Mouse (Mus musculus): ENCODE measurements around the gene Wdr66. TPM values are rescaled to one million over a fixed set of nuclear protein-coding genes. Genes with fewer than 3 reads are reported as not detected.

Gene Wdr66
- total RNA-seq, 1 experiment from 2014 or later = not detected

DNA sequence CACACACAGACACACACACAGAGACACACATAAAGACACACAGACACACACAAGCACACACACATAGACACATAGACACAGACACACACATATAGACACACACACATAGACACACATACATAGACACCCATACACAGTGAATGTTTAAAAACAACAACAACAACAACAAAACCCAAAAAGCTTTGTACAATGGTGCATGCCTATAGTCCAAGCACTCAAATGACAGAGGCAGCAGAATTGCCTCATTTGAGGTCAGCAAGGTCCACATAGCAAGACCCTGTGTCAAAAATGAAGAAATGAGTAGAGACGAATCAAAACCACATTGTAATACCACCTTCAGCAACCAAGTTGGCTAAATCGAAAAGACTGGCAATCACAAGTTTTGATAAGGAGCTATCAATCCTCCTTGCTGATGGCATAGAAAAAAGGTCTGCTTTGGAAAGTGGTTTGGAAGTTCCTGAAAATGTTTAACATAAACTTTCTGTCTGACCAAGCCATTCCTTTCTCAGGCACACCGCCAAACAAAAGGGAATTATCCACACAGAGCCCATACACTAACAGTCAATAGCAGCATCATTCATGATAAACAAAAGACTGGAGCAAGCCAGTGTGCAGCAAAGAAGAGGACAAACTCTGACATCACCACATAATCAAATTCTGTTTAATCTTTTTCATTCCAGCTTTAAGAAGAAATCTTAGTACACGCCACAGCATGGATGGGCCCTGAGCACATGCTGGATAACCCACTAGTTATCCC is 84.5 kb downstream of the Wdr66 start:
- ATAC-seq (replicated peaks in 1 of 2; ENCODE audit: insufficient read depth in 1 of 2, low FRiP score in 2 of 2, low TSS enrichment in 1 of 2, low read depth in 1 of 2, poor library complexity in 2 of 2, severe bottlenecking in 2 of 2) = no peak

DNA sequence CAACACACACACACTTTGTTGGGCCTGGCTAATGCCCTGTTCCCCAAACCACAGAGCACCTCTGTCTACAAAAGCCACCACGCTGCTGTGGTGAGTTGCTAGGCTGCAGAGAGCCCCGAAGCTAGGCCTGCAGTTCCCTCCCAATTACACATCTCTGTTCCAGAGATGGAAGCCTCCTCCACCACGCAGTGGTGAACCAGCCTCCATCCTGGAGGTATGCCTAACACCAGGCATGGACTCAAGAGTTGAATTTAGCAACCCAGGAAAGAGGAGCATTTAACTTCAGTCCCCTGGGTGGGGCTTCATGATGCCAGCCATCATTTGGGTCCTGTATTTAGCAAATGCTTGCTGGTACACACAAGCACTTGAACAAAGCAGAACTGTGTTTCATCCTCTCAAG is 86.6 kb downstream of the Wdr66 start:
- no peak for ATAC-seq (replicated peaks in 1 of 2; ENCODE audit: insufficient read depth in 1 of 2, low FRiP score in 2 of 2, low TSS enrichment in 1 of 2, low read depth in 1 of 2, poor library complexity in 2 of 2, severe bottlenecking in 2 of 2)

DNA sequence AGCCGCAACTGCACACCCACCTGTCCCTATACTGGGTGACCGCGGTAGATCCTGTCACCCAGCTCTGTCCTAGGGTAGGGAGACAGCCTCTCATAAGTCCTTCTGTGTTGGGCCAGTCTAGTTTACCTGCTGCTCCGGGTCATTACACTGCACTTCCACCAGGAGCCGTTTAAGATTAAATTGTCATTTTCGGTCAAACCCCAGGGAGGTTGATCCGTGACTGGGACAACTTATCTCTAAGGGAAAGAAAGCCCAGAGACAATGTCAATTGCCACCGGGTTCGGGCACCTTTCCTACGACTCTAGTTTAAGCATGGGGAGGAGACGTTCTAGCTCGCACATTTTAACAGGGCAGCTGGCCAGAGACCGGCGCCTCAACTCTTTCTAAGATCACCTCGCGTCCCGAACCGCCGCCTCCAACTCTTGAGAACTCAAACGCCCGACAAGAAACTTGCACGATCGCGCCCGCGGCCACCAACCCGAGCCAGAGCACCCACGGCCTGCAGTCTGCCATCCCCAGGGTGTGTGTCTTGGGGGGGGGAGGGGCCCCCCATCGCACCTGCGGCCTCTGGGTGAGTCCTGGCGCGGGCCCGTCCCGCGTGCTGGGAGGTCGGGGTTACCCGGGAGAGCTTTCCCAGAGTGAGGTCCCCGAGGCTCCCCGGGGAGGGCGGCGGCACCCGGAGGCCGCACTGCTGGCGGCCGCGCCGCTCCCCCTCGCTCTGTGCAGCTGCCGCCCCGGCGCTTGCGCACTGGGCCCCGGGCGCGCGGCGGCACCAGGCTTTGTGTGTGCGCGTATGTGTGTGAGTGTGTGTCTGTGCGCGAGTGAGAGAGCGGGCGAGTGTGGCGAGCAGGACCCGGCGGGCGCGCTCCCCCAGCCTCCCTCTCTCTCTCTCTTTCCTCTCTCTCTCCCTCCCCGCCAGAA is 92.1 kb downstream of the Wdr66 start, which contains the start of gene Bcl7a:
Gene Bcl7a (plus strand): TSS at position 128 of the 921 bp plus-strand sequence.
- ATAC-seq (replicated peaks in 1 of 2; ENCODE audit: insufficient read depth in 1 of 2, low FRiP score in 2 of 2, low TSS enrichment in 1 of 2, low read depth in 1 of 2, poor library complexity in 2 of 2, severe bottlenecking in 2 of 2) = peak; percentile 60 to 62

DNA sequence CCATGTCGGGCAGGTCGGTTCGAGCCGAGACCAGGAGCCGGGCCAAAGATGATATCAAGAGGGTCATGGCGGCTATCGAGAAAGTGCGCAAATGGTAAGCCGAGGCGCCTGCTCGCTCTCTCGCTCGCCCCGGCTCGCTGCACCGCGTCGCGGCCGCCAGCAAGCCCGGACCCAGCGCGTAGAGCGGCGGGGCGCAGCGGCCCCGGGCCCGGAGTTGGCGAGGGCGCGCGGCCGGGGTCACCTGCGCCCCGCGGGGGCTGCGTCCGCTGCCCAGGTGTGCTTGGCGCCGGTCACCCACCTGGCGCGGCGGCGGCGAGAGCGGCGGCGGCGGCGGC is 92.7 kb downstream of the Wdr66 start:
- ATAC-seq (replicated peaks in 1 of 2; ENCODE audit: insufficient read depth in 1 of 2, low FRiP score in 2 of 2, low TSS enrichment in 1 of 2, low read depth in 1 of 2, poor library complexity in 2 of 2, severe bottlenecking in 2 of 2) = peak in 1 of 2 experiments; percentile 23; a peak in 1 of 4 replicates

DNA sequence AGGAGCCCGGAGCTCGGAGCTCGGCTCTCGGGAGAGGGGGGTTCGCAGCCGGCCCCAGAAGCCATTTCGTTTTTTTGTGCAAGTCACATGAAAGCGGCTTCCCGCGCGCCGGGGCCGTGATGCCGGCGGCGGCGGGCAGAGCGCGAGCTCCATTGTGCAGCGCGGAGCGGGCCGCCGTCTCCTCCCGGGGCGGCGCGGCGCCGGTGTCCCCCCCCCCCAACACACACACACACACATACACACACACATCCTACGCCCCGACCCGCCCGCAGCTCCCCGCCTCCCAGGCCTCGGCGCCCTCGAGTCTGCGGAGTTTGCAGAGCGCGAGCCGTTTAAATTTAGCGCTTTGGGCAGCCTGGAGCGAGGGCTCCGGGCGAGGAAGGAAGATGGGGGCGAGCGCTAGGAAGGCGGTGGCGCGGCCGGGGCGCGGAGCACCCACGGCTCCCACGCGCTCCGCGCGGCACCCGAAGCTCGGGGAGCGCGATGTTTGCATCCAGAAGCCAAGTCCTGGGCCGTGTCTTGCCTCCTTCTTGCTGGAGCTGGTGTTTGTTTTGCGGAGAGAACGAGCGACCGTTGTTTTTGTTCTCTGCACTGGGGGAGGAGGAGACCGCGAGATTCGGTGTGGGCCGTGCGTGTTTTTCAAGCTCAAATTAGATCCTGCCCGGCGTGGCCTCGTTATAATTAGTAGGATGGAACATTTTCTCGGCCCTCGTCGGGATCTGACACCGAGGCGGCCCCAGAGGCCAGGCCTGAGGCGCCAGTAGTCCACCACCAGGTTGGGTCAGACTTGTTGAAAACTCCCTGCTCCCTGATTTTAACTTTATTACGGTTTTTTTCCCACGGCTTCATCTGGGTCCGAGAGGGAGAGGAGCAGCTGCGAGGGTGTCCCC is 93.3 kb downstream of the Wdr66 start:
- ATAC-seq (replicated peaks in 1 of 2; ENCODE audit: insufficient read depth in 1 of 2, low FRiP score in 2 of 2, low TSS enrichment in 1 of 2, low read depth in 1 of 2, poor library complexity in 2 of 2, severe bottlenecking in 2 of 2) = peak in 1 of 2 experiments; percentile 41; a peak in 1 of 4 replicates

DNA sequence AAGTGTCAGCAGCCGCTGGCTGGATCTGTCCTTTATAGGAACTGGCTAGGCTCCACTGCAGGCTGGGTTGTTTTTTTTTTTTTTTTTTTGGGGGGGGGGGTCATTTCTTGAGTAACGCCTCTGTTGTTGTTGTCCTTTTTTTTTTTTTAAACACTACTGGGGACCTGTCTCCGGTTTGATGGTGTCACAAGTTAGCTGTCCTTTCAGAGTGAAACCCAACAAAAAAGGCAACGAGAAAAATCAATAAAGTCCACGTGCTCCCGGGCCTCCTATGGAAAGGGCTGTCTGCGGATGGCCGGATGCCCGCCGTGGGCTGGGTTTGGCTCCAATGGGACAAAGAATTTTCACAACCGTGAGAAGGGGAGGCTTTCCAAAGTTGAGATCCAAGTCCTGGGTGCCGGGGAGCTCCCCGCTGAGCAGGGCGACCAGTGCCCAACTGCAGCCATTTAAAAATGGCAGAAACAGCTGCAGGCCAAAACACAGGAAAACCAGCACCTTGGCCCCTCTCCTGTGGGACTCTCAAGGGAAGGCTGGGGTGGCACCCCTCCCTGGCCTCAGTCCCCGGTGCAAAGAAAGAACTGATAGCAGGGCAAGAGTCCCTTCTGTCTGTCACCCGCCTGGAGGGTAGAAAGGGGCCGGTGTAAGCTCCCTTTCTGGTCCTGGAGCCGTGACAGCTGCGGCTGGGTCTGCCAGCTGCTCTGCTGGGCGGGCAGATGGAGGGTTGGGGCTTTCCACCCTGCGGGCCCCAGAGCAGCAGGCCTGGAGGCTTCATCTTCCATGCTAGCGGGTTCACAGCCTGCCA is 94.2 kb downstream of the Wdr66 start:
- ATAC-seq (replicated peaks in 1 of 2; ENCODE audit: insufficient read depth in 1 of 2, low FRiP score in 2 of 2, low TSS enrichment in 1 of 2, low read depth in 1 of 2, poor library complexity in 2 of 2, severe bottlenecking in 2 of 2) = peak; percentile 44 to 56

DNA sequence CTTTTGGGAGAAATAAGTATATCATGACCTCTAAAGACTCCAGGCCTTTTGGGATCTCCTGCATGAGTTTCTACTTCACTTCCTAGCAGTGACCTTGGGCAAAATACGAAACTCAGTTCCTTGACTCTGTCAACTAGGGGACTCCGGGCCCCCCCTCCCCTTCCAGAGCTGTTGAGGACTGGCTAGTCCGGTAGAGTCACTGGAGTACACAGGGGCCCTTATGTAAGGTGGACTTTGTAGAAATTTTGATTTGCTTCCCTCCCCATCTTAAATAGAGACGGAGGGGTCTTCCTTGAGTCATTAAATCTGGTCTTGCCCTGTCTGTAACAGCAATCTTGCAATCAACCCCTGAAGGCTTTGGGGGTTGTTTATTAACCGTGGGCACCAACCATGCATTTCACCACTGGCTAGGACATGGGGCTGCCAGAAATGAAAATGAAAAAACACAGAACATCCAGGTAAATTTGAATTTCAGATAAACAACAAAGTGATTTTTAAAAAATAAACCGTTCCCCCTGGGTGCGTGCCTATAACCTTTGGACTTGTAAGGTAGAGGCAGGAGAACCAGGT is 94.9 kb downstream of the Wdr66 start:
- no peak for ATAC-seq (replicated peaks in 1 of 2; ENCODE audit: insufficient read depth in 1 of 2, low FRiP score in 2 of 2, low TSS enrichment in 1 of 2, low read depth in 1 of 2, poor library complexity in 2 of 2, severe bottlenecking in 2 of 2)

DNA sequence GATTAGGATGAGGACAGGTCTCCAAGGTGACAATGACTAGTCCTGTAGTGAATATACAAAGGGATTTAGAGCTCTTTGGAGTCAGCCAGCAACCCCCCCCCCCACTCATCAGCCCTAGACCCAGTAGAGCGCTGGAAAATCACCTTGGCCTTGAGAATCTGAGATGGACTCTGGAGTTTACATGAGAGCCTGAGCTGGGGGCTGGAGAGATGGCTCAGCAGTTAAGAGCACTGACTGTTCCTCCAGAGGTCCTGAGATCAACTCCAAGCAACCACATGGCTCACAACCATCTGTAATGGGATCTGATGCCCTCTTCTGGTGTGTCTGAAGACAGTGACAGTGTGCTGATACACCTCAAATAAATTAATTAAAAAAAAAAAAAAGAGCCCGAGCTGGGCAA is 96.1 kb downstream of the Wdr66 start:
- no peak for ATAC-seq (replicated peaks in 1 of 2; ENCODE audit: insufficient read depth in 1 of 2, low FRiP score in 2 of 2, low TSS enrichment in 1 of 2, low read depth in 1 of 2, poor library complexity in 2 of 2, severe bottlenecking in 2 of 2)

DNA sequence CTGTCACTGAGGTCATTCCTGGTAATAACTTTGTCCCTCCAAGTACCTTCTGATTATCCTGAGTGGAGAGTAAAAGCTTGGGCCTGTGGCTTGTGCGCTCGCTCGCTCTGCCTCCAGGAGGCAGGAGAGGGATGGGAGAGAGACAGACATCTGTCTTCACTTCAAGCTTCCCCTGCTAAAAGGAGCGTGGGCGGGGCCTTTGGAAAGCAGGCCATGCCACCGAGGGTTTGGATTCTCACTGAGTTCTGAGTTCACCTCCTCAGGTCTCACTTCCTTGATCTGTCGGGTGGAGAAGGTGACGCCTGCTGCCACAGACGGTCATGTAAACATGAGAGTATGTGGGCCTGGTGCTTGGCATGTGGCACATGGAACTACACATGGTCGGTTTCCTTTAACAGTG is 98.5 kb downstream of the Wdr66 start:
- ATAC-seq (replicated peaks in 1 of 2; ENCODE audit: insufficient read depth in 1 of 2, low FRiP score in 2 of 2, low TSS enrichment in 1 of 2, low read depth in 1 of 2, poor library complexity in 2 of 2, severe bottlenecking in 2 of 2) = no peak

DNA sequence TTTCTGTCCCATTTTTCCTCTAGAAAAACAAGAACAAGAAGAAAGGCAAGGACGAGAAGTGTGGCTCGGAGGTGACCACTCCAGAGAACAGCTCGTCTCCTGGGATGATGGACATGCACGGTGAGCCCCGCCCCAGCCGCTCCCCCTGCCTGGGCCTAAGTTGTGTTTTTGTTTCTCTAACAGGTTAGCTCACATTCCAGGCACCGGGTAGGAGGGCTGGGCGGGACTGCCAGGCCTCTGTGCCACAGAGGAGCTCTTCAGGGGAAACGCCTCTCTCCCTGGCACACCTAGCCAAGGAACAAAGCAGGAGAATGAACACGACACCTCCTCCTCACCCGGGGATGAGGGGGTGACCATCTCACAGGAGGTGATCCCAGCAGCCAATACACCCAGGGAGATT is 104.0 kb downstream of the Wdr66 start:
- ATAC-seq (replicated peaks in 1 of 2; ENCODE audit: insufficient read depth in 1 of 2, low FRiP score in 2 of 2, low TSS enrichment in 1 of 2, low read depth in 1 of 2, poor library complexity in 2 of 2, severe bottlenecking in 2 of 2) = no peak

DNA sequence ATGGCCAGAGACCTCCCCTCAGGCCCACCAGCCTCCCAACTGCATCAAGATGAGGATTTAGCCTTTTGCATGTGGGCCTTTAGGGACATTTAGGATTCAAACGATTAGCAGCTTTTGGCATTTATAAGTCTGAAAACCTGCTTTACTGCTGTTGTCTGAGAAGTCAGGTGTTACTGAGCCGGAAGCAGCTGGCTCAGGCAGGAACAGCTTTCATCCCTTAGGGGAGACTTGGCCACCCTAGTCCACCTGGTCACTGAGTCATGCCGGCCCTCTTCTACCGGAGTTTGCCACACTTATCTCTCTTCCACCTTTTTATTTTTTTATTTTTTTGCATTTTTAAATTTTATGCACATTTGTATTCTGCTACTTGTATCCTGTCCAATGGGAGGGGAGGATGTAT is 105.4 kb downstream of the Wdr66 start:
- ATAC-seq (replicated peaks in 1 of 2; ENCODE audit: insufficient read depth in 1 of 2, low FRiP score in 2 of 2, low TSS enrichment in 1 of 2, low read depth in 1 of 2, poor library complexity in 2 of 2, severe bottlenecking in 2 of 2) = no peak

DNA sequence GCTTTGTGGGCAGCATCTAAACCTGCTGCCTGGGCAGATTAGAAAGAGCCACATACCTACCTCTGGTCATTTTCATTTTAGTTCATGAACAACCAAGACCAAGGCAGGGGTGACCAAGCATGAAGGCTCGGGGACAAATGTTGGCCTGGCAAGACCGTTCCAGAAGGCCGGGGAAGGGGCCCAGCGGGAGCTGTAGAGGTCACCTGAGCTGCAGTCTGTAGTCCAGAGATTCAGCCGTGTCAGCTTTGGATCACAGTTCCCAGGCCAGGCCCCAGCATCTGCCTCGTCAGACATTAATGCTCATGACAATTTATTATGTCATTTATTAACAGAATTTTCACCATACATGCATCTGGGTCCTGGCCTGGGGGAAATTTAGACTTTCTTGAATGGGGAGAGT is 107.5 kb downstream of the Wdr66 start:
- no peak for ATAC-seq (replicated peaks in 1 of 2; ENCODE audit: insufficient read depth in 1 of 2, low FRiP score in 2 of 2, low TSS enrichment in 1 of 2, low read depth in 1 of 2, poor library complexity in 2 of 2, severe bottlenecking in 2 of 2)

DNA sequence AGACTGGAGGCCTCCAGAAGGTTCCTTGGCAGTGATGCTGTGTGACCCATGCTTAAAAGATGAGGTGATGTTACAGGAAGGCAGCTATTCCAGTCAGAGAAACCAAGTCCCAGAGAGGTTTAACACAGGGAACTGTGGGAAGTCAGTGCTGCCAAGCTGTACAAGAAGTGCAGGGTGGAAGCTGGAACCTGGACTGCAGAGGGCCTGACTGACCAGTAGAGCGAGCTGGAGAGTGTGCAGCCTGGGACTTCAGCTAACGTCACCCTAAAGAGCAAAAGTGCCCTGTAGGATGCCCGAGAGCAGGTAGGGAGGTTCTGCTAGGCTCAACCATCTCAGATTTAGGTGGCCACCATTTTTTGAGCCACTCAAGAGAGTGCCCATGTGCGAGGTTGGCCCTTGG is 111.0 kb downstream of the Wdr66 start:
- ATAC-seq (replicated peaks in 1 of 2; ENCODE audit: insufficient read depth in 1 of 2, low FRiP score in 2 of 2, low TSS enrichment in 1 of 2, low read depth in 1 of 2, poor library complexity in 2 of 2, severe bottlenecking in 2 of 2) = no peak

DNA sequence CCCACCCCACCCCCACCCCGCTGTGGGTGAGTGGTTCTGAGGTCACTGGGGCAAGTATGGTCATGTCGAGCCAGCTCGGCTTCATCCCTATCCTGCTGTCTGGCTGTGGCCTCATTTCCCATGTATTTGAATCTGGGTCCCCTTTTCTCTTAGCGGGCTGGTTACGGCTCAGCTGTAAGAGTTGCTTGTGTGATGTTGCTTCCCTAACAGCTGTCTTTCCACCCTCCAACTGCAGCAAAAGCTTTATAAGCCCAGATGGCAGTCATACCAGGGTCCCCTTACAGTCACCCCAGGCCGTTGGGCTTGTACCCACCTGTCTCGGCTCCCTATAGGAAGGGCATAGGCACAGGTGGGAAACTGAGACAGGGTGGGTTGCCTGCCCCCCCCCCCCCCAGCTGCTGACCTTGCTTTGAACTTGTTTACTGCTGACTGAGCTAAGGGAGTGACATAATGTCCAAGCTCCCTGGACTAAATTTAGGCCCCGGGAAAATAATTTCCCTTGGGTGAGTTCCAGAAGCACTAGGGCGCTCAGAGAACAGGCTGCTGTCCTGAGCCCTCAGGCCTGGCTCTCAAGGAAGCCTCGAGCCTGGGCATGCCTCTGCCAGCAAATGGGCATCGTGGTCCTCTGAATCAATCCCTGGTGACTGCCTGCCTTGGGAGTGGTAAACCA is 112.5 kb downstream of the Wdr66 start:
- ATAC-seq (replicated peaks in 1 of 2; ENCODE audit: insufficient read depth in 1 of 2, low FRiP score in 2 of 2, low TSS enrichment in 1 of 2, low read depth in 1 of 2, poor library complexity in 2 of 2, severe bottlenecking in 2 of 2) = no peak

DNA sequence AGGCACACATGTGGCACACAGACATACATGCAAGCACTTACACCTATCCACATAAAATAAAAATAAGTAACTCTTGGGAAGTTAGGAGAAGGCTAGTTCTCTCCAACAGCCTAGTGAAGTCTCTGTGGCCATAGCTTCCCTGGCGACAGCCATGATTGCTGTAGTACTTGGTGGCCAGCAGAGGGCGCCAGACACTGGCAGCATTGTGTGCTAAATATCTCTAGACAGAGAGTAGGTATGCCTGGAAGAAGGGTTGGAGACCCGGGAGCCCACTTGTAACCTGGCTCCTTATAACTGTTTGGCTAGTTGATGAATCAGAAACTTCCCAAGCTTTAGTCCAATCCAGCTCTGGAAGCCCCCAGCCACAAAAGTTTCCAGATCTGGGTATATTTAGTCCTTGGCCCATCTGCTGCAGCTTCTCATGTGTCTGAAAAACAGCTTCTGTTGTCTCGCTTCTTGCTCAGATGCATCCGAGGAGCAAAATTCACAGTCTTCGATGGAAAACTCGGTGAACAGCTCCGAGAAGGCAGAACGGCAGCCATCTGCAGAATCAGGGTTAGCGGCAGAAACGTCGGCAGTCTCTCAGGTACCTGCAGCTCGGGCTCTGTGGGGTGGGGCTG is 117.1 kb downstream of the Wdr66 start:
- ATAC-seq (replicated peaks in 1 of 2; ENCODE audit: insufficient read depth in 1 of 2, low FRiP score in 2 of 2, low TSS enrichment in 1 of 2, low read depth in 1 of 2, poor library complexity in 2 of 2, severe bottlenecking in 2 of 2) = peak; percentile 71 to 80; a peak in 2 of 4 replicates

DNA sequence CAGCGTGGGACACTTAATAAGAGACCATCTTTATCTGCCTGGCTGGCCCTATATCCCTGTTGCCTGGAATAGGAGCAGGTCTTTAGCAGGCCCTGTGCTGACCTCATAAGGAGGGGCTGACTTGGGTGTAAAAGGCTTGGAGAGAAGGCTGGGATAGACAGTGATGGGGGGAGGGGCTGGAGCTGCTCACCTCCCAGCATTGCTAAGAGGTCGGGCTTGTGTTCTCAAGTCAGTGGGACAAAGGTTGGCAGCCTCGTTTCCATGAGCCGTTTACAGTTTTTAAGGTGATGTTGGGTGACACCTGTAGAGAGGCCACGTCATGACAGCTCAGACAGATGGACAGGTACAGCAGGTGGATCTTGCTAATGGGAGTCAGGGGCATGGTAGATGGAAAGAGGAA is 118.1 kb downstream of the Wdr66 start:
- no peak for ATAC-seq (replicated peaks in 1 of 2; ENCODE audit: insufficient read depth in 1 of 2, low FRiP score in 2 of 2, low TSS enrichment in 1 of 2, low read depth in 1 of 2, poor library complexity in 2 of 2, severe bottlenecking in 2 of 2)
